Mouse (Mus musculus) kidney, adult 2 months (tissue): ENCODE data around the gene Ptprd.

Experiments used
- CTCF ChIP-seq: fragments of 200-500 bp; conservative IDR thresholded peaks from 2 replicates; pipeline ENCODE4 v1.5.1; 2011; ENCODE audit warnings: low read depth, mild to moderate bottlenecking, control low read depth, low read length, moderate library complexity, mixed read lengths; ENCODE audit not compliant: insufficient read depth, insufficient read length
- POLR2A ChIP-seq: fragments of 200-500 bp; IDR thresholded peaks from one replicate; pipeline ENCODE4 v1.6.1; 2011; ENCODE audit warnings: low read depth, low read length, control low read depth

- TF ChIP-seq CTCF (no peak), POLR2A (no peak)
These were observed 2032.3 kb downstream of the Ptprd start for GRCm38 (mm10) chr4:76179497-76179896.
